Mouse (Mus musculus) granulocyte monocyte progenitor cell, adult 5-6 weeks (primary cell): Measurements from ENCODE around the gene Pacsin1. TPM values are rescaled to one million over a fixed set of nuclear protein-coding genes. Genes with fewer than 3 reads are reported as not detected.

Experiments used
- total RNA-seq, 2 experiments: library from RNA; stranded (forward) in 1 of 2; stranded (reverse) in 1 of 2; fragments of 200-712, 200-1000 nt in 1 of 2; fragments of >200 nt in 1 of 2; fragmentation: Nextera tagmentation in 1 of 2; gene quantifications; 2 replicates each; pipeline ENCODE4 v1.2.3; 2014 to 2017

Pacsin1 gene
- total RNA-seq, 2 experiments from 2014 or later = not detected

Other genes starting within 250 kb of the Pacsin1 start
- gene Grm4, start 134.1 kb upstream of the Pacsin1 start, total RNA-seq (2014; fragmentation: Nextera tagmentation) = not detected in 2 replicates
- not detected in 2 replicates for gene Grm4, start 134.1 kb upstream of the Pacsin1 start, total RNA-seq (2017)
- 541 and 637 TPM in 2 replicates for gene Hmga1, start 99.0 kb upstream of the Pacsin1 start, total RNA-seq (2014; fragmentation: Nextera tagmentation)
- 232 and 267 TPM in 2 replicates for gene Hmga1, start 99.0 kb upstream of the Pacsin1 start, total RNA-seq (2017)
- gene AI413582, start 89.8 kb upstream of the Pacsin1 start, total RNA-seq (2014; fragmentation: Nextera tagmentation) = 59.2 and 65.2 TPM in 2 replicates
- gene AI413582, start 89.8 kb upstream of the Pacsin1 start, total RNA-seq (2017) = 34.8 and 42.3 TPM in 2 replicates
- gene Nudt3, start 32.0 kb upstream of the Pacsin1 start, total RNA-seq (2014; fragmentation: Nextera tagmentation) = 95.3 and 120 TPM in 2 replicates
- 173 and 194 TPM in 2 replicates for gene Nudt3, start 32.0 kb upstream of the Pacsin1 start, total RNA-seq (2017)
- gene RPS10-NUDT3, start 20.3 kb upstream of the Pacsin1 start, total RNA-seq (2014; fragmentation: Nextera tagmentation) = not detected in 2 replicates
- gene RPS10-NUDT3, start 20.3 kb upstream of the Pacsin1 start, total RNA-seq (2017) = not detected in 2 replicates
- gene Rps10, start 18.8 kb upstream of the Pacsin1 start, total RNA-seq (2014; fragmentation: Nextera tagmentation) = 2,240 and 2,398 TPM in 2 replicates
- 2,059 and 2,173 TPM in 2 replicates for gene Rps10, start 18.8 kb upstream of the Pacsin1 start, total RNA-seq (2017)
- gene Spdef, start 73.4 kb downstream of the Pacsin1 start, total RNA-seq (2014; fragmentation: Nextera tagmentation) = not detected in 2 replicates
- gene Spdef, start 73.4 kb downstream of the Pacsin1 start, total RNA-seq (2017) = not detected in 2 replicates
- 47.9 and 51.2 TPM in 2 replicates for gene D17Wsu92e, start 165.1 kb downstream of the Pacsin1 start, total RNA-seq (2014; fragmentation: Nextera tagmentation)
- gene D17Wsu92e, start 165.1 kb downstream of the Pacsin1 start, total RNA-seq (2017) = 46.3 and 50.6 TPM in 2 replicates
- 132 and 184 TPM in 2 replicates for gene Snrpc, start 182.6 kb downstream of the Pacsin1 start, total RNA-seq (2014; fragmentation: Nextera tagmentation)
- 117 and 161 TPM in 2 replicates for gene Snrpc, start 182.6 kb downstream of the Pacsin1 start, total RNA-seq (2017)
- gene Uhrf1bp1, start 200.9 kb downstream of the Pacsin1 start, total RNA-seq (2014; fragmentation: Nextera tagmentation) = 13.6 and 19.4 TPM in 2 replicates
- gene Uhrf1bp1, start 200.9 kb downstream of the Pacsin1 start, total RNA-seq (2017) = 6.7 and 6.9 TPM in 2 replicates